Mouse (Mus musculus): ENCODE data around the gene Gnptab. TPM values are rescaled to one million over a fixed set of nuclear protein-coding genes. Genes with fewer than 3 reads are reported as not detected.
"Not testable (repeated sequence)": the region's sequence is repeated elsewhere in the genome, so short reads cannot be mapped to it uniquely, and the experiment has no call there.

The Gnptab gene
- 10 to 100 TPM; 18.8 to 19.9 TPM for total RNA-seq (2021)
- long read RNA-seq, experiment 1, full-length matches to known transcripts: 13 of 21 reads
- long read RNA-seq, experiment 1, partial matches to known transcripts: 3 of 21 reads
- long read RNA-seq, experiment 1, other reads (novel, unspliced or antisense): 5 of 21 reads
- long read RNA-seq, experiment 2, full-length matches to known transcripts: 14 of 21 reads
- long read RNA-seq, experiment 2, partial matches to known transcripts: 2 of 21 reads
- long read RNA-seq, experiment 2, other reads (novel, unspliced or antisense): 5 of 21 reads

- peak; percentile 87 for DNase-seq (ENCODE audit: low spot score)
These were observed at the start of gene Gnptab, which contains the start of gene Dram1 for GRCm38 (mm10) chr10:88379013-88379885. Gnptab (plus strand) TSS chr10:88379132. Dram1 (minus strand) TSS chr10:88379080.

DNA sequence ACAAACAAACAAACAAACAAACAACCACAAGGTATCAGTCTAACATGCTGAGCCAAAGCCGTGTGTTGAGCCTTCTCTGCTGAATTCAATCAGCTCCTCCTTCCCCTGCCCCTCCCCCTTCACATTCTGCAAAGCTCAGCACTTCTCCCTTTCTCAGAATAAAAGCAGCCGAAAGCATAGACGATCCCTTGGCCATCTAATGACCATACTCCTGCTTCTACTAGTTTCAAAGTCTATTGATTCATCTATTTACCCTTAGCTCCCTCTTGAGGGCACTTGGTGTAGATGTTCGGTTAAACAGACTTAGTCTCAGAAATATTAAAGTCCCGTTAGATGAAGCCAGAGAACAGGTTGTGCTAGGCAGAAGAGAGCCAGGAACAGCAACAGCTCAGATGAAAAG lies 48.2 kb upstream of the Gnptab start:
- DNase-seq (ENCODE audit: low spot score): no peak

DNA sequence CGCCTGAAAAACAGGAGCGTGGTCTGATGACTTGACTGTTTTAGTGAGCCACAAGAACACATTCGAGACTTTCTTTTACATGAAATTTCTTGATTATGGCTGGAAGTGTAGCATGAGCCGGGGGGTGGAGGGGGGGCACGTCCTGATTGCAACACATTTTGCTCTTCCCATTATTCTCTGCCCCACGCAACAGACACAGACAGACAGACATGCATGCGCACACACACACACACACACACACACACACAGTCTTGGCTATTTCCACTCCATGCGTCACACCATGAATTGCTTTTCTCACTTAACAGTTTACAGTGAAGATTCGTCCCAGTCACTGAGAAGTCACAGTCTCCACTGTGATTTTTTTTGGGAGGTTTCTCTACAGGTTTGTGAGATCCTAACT lies 38.3 kb upstream of the Gnptab start:
- no peak for DNase-seq (ENCODE audit: low spot score)

GRCm38 (mm10) chr10:88341368-88341767 lies 37.6 kb upstream of the Gnptab start:
- DNase-seq (ENCODE audit: low spot score): no peak

- DNase-seq (ENCODE audit: low spot score): no peak
These were observed 33.0 kb upstream of the Gnptab start for GRCm38 (mm10) chr10:88345899-88346401.

- DNase-seq (ENCODE audit: low spot score): no peak
These were observed 32.3 kb upstream of the Gnptab start for GRCm38 (mm10) chr10:88346454-88347245.

DNA sequence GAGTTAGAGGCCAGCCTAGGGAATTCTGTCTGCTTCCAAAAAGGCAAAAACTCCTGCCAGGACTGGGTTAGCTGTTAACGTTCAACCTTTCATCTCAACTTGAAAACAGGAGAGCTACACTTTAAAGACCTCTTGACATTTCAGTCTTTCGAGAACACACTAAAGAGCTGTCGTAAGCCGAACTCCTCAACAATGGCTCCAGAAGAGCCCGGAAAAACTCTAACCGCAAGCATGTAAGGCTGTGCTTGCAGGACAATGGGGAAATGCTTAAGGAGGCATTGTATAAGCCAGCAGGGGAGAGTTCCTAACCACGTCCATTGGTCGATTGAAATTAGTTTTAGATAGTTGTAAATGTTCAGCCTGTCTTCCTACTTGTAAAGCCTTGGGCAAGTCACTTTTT lies 29.1 kb upstream of the Gnptab start:
- DNase-seq (ENCODE audit: low spot score): no peak

DNA sequence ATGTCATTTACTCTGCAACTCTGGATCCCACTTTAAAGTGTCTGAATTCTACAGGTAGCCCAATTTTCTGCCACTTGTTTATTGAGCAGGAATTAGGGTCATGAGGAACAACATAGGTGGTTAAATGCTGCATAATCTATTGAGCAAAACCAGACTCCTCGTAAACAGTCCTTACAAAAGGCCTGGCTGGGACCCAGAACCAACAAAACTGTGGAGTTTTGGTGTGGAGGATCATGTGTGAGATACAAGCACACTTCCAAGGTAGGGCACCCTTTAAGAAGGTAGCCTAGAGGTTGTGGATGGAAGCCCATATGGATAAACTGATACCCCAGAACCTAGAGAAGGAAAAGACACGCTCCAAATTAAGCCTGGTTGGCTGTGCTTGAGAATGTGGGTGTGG lies 28.2 kb upstream of the Gnptab start:
- DNase-seq (ENCODE audit: low spot score): no peak

DNA sequence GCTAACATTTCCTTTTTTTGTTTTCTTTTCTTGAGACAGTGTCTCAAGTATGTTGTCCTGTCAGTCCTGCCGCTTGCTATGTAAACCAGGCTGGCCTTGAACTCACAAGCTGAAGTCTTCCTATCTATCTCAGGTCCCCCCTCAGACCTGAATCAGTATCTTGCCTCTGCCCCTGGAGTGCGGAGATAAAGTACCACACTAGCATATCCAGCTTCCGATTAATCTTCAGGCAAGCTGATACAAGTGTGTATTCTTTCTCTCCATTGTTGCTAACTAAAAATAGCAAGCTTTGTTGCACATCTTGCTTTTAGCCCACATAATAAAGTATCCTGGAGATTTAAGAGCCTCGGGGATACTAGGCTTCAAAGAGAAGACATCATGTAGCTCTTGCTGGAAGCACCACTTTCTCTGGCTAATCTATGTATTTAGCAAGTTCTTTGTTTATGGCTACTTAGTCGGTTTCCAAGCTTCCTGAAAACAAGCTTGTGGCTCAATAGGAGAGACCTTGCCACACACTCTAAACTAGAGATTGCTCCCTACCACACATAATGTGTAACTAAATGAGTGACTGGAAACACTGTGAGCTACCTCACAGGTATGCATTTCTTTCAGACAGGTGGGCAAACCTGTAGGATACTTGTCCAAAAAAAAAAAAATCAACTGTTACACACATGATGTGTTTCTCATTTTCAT lies 27.4 kb upstream of the Gnptab start:
- DNase-seq (ENCODE audit: low spot score): no peak

DNA sequence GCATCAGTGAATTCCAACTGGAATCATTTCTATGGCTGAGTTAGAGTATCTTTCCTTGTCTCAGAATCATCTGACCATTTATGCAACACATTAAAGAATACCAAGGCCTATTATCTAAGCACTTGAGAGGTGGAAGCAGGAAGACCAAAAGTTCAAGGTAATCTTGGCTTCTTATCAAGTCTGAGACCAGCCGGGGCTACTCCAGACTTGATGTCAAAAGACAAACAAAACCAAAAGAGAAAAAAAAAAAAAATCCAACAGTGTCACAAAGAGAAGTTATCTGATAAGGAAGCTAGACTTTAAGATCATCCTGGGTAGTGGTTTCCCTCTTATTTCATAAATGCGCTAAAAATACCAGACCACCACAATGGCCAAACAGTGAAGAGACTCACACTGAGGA lies 26.4 kb upstream of the Gnptab start:
- DNase-seq (ENCODE audit: low spot score): no peak

GRCm38 (mm10) chr10:88354599-88354998 lies 24.3 kb upstream of the Gnptab start:
- no peak for DNase-seq (ENCODE audit: low spot score)

- DNase-seq (ENCODE audit: low spot score): no peak
These were observed 22.6 kb upstream of the Gnptab start for GRCm38 (mm10) chr10:88356114-88356982.

GRCm38 (mm10) chr10:88356983-88357559 lies 21.9 kb upstream of the Gnptab start:
- peak; percentile 71 for DNase-seq (ENCODE audit: low spot score)

DNA sequence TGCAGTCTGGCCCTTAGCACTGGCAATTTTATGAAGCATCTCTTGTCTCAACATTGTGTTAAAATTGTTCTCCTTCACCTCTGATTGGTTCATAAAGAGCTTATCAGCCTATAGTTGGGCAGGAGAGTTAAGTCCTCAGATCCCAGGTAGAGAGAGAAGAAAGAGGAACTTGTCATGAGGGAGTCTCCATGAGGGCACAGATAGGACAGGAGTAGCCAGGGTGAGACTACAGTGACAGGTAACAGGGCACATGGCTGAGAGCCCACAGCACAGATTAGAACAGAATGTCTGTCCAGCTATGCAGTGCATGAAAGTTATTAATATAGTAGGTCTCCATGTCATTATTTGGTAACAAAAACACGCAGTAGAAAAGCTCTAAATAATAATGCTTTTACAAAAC lies 16.7 kb upstream of the Gnptab start:
- no peak for DNase-seq (ENCODE audit: low spot score)

- no peak for DNase-seq (ENCODE audit: low spot score)
These were observed 14.7 kb upstream of the Gnptab start for GRCm38 (mm10) chr10:88364221-88364620.

GRCm38 (mm10) chr10:88369233-88369632 lies 9.7 kb upstream of the Gnptab start:
- DNase-seq (ENCODE audit: low spot score): no peak

DNA sequence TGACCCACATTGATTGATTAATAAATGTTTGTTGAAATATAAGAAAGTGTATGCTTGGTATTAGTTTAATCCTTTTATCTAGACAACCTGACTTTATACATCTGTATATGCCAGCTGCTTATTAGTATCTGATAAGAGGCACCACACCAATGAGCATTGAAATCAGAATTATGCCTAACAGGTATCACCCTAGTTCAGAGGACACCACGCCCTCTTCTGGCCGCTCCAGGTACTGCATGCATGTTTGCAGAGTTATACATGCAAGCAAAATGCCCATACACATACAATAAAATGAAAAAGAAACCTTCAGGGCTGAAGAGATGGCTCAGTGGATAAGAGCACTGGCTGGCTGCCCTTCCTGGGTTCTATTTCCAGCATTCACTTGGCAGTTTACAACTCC lies 7.1 kb upstream of the Gnptab start:
- DNase-seq (ENCODE audit: low spot score): no peak

GRCm38 (mm10) chr10:88372436-88372835 lies 6.5 kb upstream of the Gnptab start:
- DNase-seq (ENCODE audit: low spot score): no peak

DNA sequence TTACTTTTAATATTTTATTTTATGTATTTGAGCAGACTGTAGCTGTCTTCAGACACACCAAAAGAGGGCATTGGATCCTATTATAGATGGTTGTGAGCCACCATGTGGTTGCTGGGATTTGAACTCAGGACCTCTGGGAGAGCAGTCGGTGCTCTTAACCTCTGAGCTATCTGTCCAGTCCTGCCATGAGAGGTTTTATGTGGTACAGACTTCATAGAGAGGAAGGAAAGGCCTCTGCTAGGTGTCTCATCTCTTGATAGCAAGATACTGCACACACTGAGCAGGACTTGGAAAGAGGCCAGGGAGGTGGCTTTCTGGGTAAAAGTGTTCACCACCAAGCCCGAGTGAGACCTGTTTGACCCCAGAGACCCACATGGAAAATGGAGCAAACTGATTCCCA lies 6.0 kb upstream of the Gnptab start:
- DNase-seq (ENCODE audit: low spot score): not testable (repeated sequence)

DNA sequence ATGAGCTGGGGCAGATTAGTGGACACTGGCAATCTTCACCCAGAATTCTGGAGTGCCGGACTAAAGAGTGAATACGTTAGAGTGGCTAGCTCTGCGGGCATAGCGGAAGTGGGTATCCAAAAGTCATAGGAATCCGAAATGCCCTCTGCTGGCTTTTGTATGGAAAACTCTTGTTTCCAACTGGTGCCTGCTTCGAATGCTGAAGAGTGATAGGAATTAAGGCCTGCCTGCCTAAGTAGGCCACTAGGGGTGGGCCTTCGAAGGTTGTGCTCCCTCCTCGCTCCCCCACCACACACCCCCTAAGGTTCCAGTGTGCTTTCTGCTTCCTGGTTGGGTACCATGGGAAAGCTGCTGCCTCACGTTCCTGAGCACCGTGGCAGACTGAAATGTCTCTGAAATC lies 3.9 kb upstream of the Gnptab start:
- no peak for DNase-seq (ENCODE audit: low spot score)

Data from gastrocnemius, adult 18-20 months (tissue).